Mouse (Mus musculus): ENCODE data around the gene Ccnb1. TPM values are rescaled to one million over a fixed set of nuclear protein-coding genes. Genes with fewer than 3 reads are reported as not detected.
A peak's percentile ranks its signal among the peaks of the same experiment; 100 is the strongest.

Gene Ccnb1
- polyA plus RNA-seq, 1 experiment from 2014 or later, result 85.2 TPM

GRCm38 (mm10) chr13:100753011-100753410 lies 33.4 kb downstream of the Ccnb1 start:
- TF ChIP-seq CTCF (IDR thresholded peaks at IDR 0.05; ENCODE audit: low read depth), result no peak
- TF ChIP-seq EP300 (IDR thresholded peaks at IDR 0.05; ENCODE audit: low read depth), result no peak
- no peak for DNase-seq
- Histone ChIP-seq H3K9ac (replicated peaks) (no peak overlapping the region), H3K4me3 (ENCODE audit: low read depth, low read length) (no peak overlapping the region), H3K4me1 (ENCODE audit: insufficient read depth) (peaks cover 22% of the 10 kb centered on the region; the same call in 1 of the 2 replicates), H3K9me3 (ENCODE audit: low read length) (no peaks in the 10 kb centered on the region), H3K27ac (ENCODE audit: low read depth) (no peak overlapping the region), H3K27me3 (ENCODE audit: insufficient read depth, low read length) (no peaks in the 10 kb centered on the region), H3K4me2 (ENCODE audit: low read depth, low read length) (no peak overlapping the region), H3K36me3 (replicated peaks; ENCODE audit: insufficient read depth, low read length) (no peaks in the 10 kb centered on the region)
- 60% methylated on average over 6 of the region's 6 CpGs for WGBS (ENCODE audit: insufficient replicate concordance)
- no peak for ATAC-seq

GRCm38 (mm10) chr13:100752529-100752928 lies 33.8 kb downstream of the Ccnb1 start:
- H3K9ac ChIP-seq (replicated peaks), result no peak overlapping the region
- TF ChIP-seq EP300 (IDR thresholded peaks at IDR 0.05; ENCODE audit: low read depth), result no peak
- no peak for TF ChIP-seq CTCF (IDR thresholded peaks at IDR 0.05; ENCODE audit: low read depth)
- ATAC-seq, result peak; percentile 28; the same call in 1 of the 2 replicates
- WGBS (ENCODE audit: insufficient replicate concordance), result 60% methylated on average over 8 of the region's 8 CpGs
- no peaks in the 10 kb centered on the region for H3K9me3 ChIP-seq (ENCODE audit: low read length)
- no peaks in the 10 kb centered on the region for H3K36me3 ChIP-seq (replicated peaks; ENCODE audit: insufficient read depth, low read length)
- DNase-seq, result no peak
- no peaks in the 10 kb centered on the region for H3K27me3 ChIP-seq (ENCODE audit: insufficient read depth, low read length)
- no peak overlapping the region for H3K27ac ChIP-seq (ENCODE audit: low read depth)
- peaks cover 22% of the 10 kb centered on the region; the same call in 1 of the 2 replicates for H3K4me1 ChIP-seq (ENCODE audit: insufficient read depth)
- no peak overlapping the region for H3K4me3 ChIP-seq (ENCODE audit: low read depth, low read length)
- no peak overlapping the region for H3K4me2 ChIP-seq (ENCODE audit: low read depth, low read length)

GRCm38 (mm10) chr13:100751402-100751801 lies 35.0 kb downstream of the Ccnb1 start:
- no peak for DNase-seq
- Histone ChIP-seq H3K9ac (replicated peaks) (no peak overlapping the region), H3K4me1 (ENCODE audit: insufficient read depth) (peaks cover 22% of the 10 kb centered on the region; the same call in 1 of the 2 replicates), H3K36me3 (replicated peaks; ENCODE audit: insufficient read depth, low read length) (no peaks in the 10 kb centered on the region), H3K4me3 (ENCODE audit: low read depth, low read length) (no peak overlapping the region), H3K27ac (ENCODE audit: low read depth) (no peak overlapping the region), H3K27me3 (ENCODE audit: insufficient read depth, low read length) (no peaks in the 10 kb centered on the region), H3K9me3 (ENCODE audit: low read length) (no peaks in the 10 kb centered on the region), H3K4me2 (ENCODE audit: low read depth, low read length) (no peak overlapping the region)
- WGBS (ENCODE audit: insufficient replicate concordance), result 66% methylated on average over 3 of the region's 3 CpGs
- no peak for ATAC-seq
- TF ChIP-seq EP300 (IDR thresholded peaks at IDR 0.05; ENCODE audit: low read depth), result no peak
- TF ChIP-seq CTCF (IDR thresholded peaks at IDR 0.05; ENCODE audit: low read depth), result no peak

GRCm38 (mm10) chr13:100750799-100751198 lies 35.6 kb downstream of the Ccnb1 start:
- 0 out of 2 replicates have a peak, but pooled peaks have one; percentile 34 for TF ChIP-seq EP300 (IDR thresholded peaks at IDR 0.05; ENCODE audit: low read depth)
- no peak for TF ChIP-seq CTCF (IDR thresholded peaks at IDR 0.05; ENCODE audit: low read depth)
- H3K27me3 ChIP-seq (ENCODE audit: insufficient read depth, low read length), result no peaks in the 10 kb centered on the region
- no peak overlapping the region for H3K4me2 ChIP-seq (ENCODE audit: low read depth, low read length)
- ATAC-seq, result peak; percentile 18; the same call in 1 of the 2 replicates
- DNase-seq, result no peak
- peak overlapping the region; percentile 51; the same call in 1 of the 2 replicates for H3K27ac ChIP-seq (ENCODE audit: low read depth)
- H3K9me3 ChIP-seq (ENCODE audit: low read length), result no peaks in the 10 kb centered on the region
- 43% methylated on average over 5 of the region's 5 CpGs for WGBS (ENCODE audit: insufficient replicate concordance)
- no peak overlapping the region for H3K4me3 ChIP-seq (ENCODE audit: low read depth, low read length)
- no peak overlapping the region for H3K9ac ChIP-seq (replicated peaks)
- H3K4me1 ChIP-seq (ENCODE audit: insufficient read depth), result peaks cover 22% of the 10 kb centered on the region; the same call in 1 of the 2 replicates
- H3K36me3 ChIP-seq (replicated peaks; ENCODE audit: insufficient read depth, low read length), result no peaks in the 10 kb centered on the region

GRCm38 (mm10) chr13:100748638-100749037 lies 37.7 kb downstream of the Ccnb1 start:
- H3K4me1 ChIP-seq (ENCODE audit: insufficient read depth), result peaks cover 23% of the 10 kb centered on the region; the same call in 1 of the 2 replicates
- 59% methylated on average over 8 of the region's 8 CpGs for WGBS (ENCODE audit: insufficient replicate concordance)
- DNase-seq, result no peak

GRCm38 (mm10) chr13:100746090-100746489 lies 40.3 kb downstream of the Ccnb1 start:
- H3K4me3 ChIP-seq (ENCODE audit: low read depth, low read length), result no peak overlapping the region
- H3K4me1 ChIP-seq (ENCODE audit: insufficient read depth), result peaks cover 24% of the 10 kb centered on the region
- H3K27ac ChIP-seq (ENCODE audit: low read depth), result no peak overlapping the region
- no peak for DNase-seq
- no peaks in the 10 kb centered on the region for H3K9me3 ChIP-seq (ENCODE audit: low read length)
- H3K27me3 ChIP-seq (ENCODE audit: insufficient read depth, low read length), result no peaks in the 10 kb centered on the region
- no peak overlapping the region for H3K4me2 ChIP-seq (ENCODE audit: low read depth, low read length)
- ATAC-seq, result no peak
- no peaks in the 10 kb centered on the region for H3K36me3 ChIP-seq (replicated peaks; ENCODE audit: insufficient read depth, low read length)
- no peak overlapping the region for H3K9ac ChIP-seq (replicated peaks)
- WGBS (ENCODE audit: insufficient replicate concordance), result 86% methylated on average over 3 of the region's 3 CpGs
- TF ChIP-seq CTCF (IDR thresholded peaks at IDR 0.05; ENCODE audit: low read depth), result no peak
- no peak for TF ChIP-seq EP300 (IDR thresholded peaks at IDR 0.05; ENCODE audit: low read depth)

More at GRCm38 (mm10) chr13:100748638-100749037, 37.7 kb downstream of the Ccnb1 start:
- no peak for ATAC-seq
- no peaks in the 10 kb centered on the region for H3K27me3 ChIP-seq (ENCODE audit: insufficient read depth, low read length)
- no peak for TF ChIP-seq EP300 (IDR thresholded peaks at IDR 0.05; ENCODE audit: low read depth)
- no peak for TF ChIP-seq CTCF (IDR thresholded peaks at IDR 0.05; ENCODE audit: low read depth)
- H3K36me3 ChIP-seq (replicated peaks; ENCODE audit: insufficient read depth, low read length), result no peaks in the 10 kb centered on the region
- H3K27ac ChIP-seq (ENCODE audit: low read depth), result no peak overlapping the region
- no peaks in the 10 kb centered on the region for H3K9me3 ChIP-seq (ENCODE audit: low read length)
- no peak overlapping the region for H3K9ac ChIP-seq (replicated peaks)
- no peak overlapping the region for H3K4me2 ChIP-seq (ENCODE audit: low read depth, low read length)
- H3K4me3 ChIP-seq (ENCODE audit: low read depth, low read length), result no peak overlapping the region
